Mouse (Mus musculus): Measurements from ENCODE around the gene Limch1.

Gene Limch1

DNA sequence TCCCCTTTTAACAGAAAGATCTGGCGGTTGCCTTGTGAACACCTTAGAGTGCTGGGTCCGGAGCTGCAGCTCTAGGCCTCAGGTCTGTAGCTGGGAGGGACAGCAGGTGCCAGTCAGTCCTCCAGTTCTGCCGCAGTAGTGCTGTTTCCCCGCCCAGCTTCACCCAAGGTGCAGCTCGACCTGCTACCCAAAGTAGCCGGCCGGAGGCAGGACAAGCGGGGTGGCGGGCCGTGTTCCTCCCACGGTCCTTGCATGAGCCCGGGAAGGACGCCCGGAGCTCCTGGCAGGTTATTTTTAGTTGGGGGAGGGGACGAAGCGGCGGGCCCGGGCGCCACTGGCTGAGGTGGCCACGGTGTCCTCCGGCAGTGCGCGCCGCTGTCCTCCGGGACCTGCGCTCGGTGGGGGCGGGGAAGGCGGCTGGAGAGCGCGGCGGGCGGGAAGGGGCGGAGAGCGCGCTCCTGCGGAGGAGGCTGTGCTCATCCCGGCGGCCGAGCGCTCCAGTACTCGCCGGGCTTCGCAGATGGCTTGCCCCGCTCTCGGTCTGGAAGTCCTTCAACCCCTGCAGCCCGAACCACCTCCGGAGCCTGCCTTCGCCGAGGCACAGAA is at the start of gene Limch1:
TSS of gene Limch1 (plus strand) at position 438 of the 606 bp plus-strand sequence.
- no peak for DNase-seq (ENCODE audit: low spot score in 2 of 2)

DNA sequence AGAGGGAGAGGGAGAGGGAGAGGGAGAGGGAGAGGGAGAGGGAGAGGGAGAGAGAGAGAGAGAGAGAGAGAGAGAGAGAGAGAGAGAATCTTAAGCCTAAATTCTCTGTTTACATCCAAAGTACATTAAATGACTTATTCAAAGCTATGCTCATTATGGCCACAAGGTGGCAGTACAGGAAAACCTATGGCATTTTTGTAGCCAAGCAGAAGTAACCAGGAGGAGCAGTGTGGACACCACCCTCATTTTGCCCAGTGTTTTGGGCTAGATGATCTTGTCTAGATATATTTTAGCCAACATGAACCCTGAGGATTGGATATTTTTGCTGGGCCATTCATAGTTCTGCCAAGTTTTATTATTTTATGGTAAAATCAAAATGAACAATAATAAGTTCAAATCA is 48.5 kb upstream of the Limch1 start:
- peak in 1 of 2 experiments; percentile 21 for DNase-seq (ENCODE audit: low spot score in 2 of 2)

DNA sequence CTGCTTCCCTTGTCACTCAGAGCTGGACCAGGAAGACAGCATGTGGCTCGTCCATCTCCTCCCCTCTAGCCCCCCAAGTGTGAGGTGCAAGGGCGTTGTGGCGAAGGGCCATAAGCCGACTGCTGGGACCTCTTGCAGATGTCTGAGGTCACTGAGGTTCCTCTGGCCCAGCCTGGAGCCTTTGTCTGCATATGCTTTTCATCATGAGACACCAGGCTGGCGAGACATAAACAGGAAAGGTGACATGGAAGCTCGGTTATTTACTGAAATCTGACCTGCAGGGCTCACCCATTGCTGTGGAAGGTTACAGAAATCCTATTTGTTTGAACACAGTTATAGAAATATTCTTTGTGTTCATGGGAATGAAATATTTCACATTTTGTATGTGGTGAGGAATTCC is 45.7 kb upstream of the Limch1 start:
- DNase-seq (ENCODE audit: low spot score in 2 of 2): no peak

DNA sequence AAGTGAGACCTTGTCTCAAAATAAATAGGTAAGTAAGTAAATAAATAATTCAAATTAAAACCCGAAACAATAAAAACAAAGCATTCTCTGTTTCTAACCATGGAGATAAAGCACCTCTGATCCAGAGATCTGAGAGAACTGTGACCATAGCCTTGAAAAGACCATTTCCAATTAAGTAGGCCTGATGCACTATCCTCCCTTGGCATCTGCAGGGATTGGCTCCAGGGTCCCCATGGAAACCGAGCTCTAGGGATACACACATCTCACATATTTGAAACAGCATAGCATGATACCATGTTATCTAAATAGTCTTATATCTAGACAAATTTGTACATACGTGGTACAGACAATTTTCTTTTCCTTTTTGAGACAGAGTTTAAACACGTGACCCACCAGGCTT is 43.7 kb upstream of the Limch1 start:
- DNase-seq (ENCODE audit: low spot score in 2 of 2): no peak

DNA sequence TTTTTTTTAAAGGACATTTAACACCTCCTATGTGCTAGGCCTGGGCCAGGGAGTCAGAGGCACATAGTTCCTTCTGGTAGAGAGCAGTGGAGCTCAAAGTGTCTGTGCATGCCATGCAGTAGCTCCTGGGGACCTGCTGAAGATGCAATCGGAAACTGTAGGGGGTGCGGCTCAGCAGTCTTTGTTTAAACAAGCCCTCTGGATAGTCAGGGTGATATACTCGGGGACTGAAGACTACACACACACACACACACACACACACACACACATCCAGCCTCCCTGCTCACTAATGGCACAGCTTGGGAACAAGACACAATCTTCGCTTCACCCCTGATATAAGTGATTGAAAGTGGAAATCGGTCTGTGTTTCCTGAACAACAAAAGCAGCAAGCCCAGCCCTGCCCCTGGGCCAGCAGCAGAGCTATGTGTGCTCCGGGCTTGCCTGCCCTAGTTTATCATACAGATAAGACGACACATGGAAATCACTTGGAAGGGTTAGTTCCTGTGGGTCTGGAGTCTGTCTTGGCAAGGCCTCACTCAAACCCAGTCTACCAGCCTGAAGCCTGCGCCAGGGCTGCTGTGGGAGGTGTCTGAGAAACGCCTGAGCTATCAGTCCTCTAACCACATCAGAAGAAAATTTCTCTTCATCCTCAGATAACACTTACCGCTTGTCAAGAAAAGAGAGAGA is 42.2 kb upstream of the Limch1 start:
- no peak for DNase-seq (ENCODE audit: low spot score in 2 of 2)

- DNase-seq (ENCODE audit: low spot score in 2 of 2): no peak
Observed at GRCm38 (mm10) chr5:66707859-66708258, 37.8 kb upstream of the Limch1 start.

- DNase-seq (ENCODE audit: low spot score in 2 of 2): no peak
Observed at GRCm38 (mm10) chr5:66710445-66711019, 35.1 kb upstream of the Limch1 start.

GRCm38 (mm10) chr5:66712801-66713200 is 32.8 kb upstream of the Limch1 start:
- no peak for DNase-seq (ENCODE audit: low spot score in 2 of 2)

GRCm38 (mm10) chr5:66715498-66715931 is 30.1 kb upstream of the Limch1 start:
- no peak for DNase-seq (ENCODE audit: low spot score in 2 of 2)

DNA sequence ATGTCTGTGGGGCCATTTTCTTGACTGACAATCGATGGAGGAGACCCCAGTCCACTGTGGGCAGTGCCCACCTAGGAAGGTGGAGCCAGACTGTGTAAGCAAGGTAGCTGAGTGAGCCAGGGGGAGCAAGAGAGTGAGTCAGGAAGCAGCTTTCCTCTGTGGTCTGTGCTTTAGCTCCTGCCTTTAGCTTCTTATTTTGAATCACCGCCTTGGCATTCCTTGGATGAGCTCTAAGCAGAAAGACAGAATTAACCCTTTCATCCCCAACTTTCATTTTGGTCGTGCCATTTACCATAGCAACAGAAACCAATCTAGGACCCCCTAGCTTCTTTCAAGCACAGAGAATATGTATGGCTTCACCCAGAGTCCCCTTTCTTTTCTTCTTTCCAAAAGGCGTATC is 27.7 kb upstream of the Limch1 start:
- DNase-seq (ENCODE audit: low spot score in 2 of 2): no peak

DNA sequence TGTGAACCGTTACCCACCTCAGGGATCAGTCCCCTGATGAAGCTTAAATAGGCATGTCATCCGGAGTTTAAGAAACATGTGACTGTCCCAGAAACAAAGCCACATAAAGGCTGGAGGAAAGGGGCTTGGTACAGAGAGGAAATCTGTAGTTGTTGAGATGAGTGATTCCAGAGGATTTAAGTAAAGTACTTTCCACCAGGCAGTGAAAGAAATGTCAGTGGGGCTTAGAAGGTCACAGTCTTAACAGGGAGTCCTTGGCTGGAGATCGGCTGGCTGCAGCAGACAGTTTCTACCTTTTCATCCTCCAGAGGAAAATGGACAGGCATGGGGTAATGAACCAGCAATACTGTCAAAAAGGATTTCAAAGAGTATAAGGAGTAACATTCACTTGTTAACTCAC is 27.2 kb upstream of the Limch1 start:
- DNase-seq (ENCODE audit: low spot score in 2 of 2): no peak

DNA sequence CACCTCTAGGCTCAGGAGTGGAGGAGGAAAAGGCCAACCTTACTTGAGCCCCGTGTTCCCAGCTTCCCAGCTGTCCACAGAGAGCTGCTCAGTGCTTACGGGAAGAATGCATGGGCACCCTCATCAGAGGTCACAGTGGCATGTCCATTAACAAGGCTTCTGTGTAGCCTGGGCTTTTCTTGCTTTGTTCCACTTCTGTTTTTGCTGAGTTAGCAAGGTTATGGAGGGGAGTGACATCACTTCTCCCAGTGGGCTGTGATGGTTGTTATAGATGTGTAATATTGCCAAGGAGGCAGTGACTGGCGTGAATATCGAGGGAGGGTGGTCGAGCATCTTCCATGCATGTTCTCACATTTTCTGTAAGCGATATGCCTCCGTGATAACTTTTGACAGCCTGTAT is 26.7 kb upstream of the Limch1 start:
- DNase-seq (ENCODE audit: low spot score in 2 of 2): no peak

GRCm38 (mm10) chr5:66720921-66721320 is 24.7 kb upstream of the Limch1 start:
- no peak for DNase-seq (ENCODE audit: low spot score in 2 of 2)

GRCm38 (mm10) chr5:66722586-66722985 is 23.0 kb upstream of the Limch1 start:
- DNase-seq (ENCODE audit: low spot score in 2 of 2): no peak

- no peak for DNase-seq (ENCODE audit: low spot score in 2 of 2)
Observed at GRCm38 (mm10) chr5:66723037-66723436, 22.6 kb upstream of the Limch1 start.

- DNase-seq (ENCODE audit: low spot score in 2 of 2): no peak
Observed at GRCm38 (mm10) chr5:66723626-66724025, 22.0 kb upstream of the Limch1 start.

GRCm38 (mm10) chr5:66729306-66729705 is 16.3 kb upstream of the Limch1 start:
- no peak for DNase-seq (ENCODE audit: low spot score in 2 of 2)

- DNase-seq (ENCODE audit: low spot score in 2 of 2): no peak
Observed at GRCm38 (mm10) chr5:66730621-66731301, 14.9 kb upstream of the Limch1 start.

GRCm38 (mm10) chr5:66731302-66731697 is 14.3 kb upstream of the Limch1 start:
- DNase-seq (ENCODE audit: low spot score in 2 of 2): no peak

GRCm38 (mm10) chr5:66733556-66733955 is 12.1 kb upstream of the Limch1 start:
- no peak for DNase-seq (ENCODE audit: low spot score in 2 of 2)

- DNase-seq (ENCODE audit: low spot score in 2 of 2): no peak
Observed at GRCm38 (mm10) chr5:66739376-66739775, 6.3 kb upstream of the Limch1 start.

DNA sequence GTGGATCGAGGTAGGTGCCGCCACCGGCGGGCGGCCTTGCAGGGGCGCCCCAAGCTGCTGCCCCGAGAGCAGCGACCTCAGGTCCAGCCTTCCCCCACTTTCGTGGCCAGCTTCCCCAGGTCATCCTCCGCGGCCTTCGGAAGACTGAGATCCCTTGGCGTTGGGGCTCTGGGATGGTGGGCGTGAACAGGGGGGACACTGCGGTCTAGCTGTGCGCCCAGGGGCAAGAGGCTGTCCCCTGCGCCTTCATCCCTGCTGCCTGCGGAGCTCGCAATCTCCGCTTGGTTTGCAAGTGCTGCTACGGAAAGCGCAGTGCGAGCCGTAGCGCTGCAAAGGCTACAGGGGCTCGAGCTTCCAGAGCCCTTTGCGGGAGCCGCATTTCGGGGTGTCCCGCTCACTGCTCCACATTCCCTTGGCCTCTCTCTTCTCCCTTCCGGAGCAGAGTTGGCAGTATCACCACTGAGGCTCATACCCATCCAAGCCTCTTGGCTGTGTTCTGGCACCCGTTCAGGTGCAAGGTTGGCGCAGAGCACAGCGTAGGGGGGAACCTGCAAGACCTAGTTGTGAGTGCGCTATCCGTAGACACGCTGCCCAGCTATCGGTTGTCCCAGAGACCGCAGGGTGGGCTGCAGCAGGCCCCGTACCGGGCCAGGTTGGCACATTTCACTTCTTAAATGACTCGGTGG is 512 bp downstream of the Limch1 start:
- no peak for DNase-seq (ENCODE audit: low spot score in 2 of 2)
